Mouse (Mus musculus): ENCODE measurements around the gene Ints3.

GRCm38 (mm10) chr3:90429576-90429975 lies 3.8 kb downstream of the Ints3 start:
- no peak for TF ChIP-seq EP300 (IDR thresholded peaks at IDR 0.05; ENCODE audit: insufficient read depth, low read depth, low read length)
- TF ChIP-seq POLR2A (IDR thresholded peaks at IDR 0.05; ENCODE audit: insufficient read depth, low read length) = no peak
- TF ChIP-seq CTCF (IDR thresholded peaks at IDR 0.05; ENCODE audit: low read depth, low read length) = no peak

All from ES-Bruce4 (cell line).